7 mouse cellular contexts compared by ENCODE assay signal in the genomic region with DNA sequence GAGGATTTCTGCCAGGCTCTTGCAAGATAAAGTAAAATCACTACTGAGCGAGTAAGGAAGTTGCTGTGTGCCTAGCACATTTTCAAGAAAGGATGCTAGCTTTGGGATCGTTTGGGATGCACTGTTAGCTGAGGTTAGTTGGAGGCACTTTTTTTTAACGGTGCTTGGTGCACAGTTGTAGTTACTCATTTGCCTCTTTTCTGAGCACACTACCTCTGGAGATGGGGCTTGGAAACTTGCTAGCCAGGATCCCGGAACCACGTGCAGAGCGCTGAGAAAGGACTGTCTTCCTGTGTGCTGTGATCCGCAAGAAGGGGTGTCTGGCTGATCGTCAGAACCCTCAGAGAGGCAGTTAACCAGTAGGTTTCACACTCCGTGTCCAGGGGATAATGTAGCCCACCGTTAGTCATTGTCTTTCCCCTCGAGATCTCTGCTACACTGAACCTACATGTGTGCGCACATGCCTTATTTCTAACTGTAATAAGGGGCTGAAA. TPM values are rescaled to one million over a fixed set of nuclear protein-coding genes. Genes with fewer than 3 reads are reported as not detected.
A peak's percentile ranks its signal among the peaks of the same experiment; 100 is the strongest.
DNase-seq lines count a peak whose midpoint lies in the region; ATAC-seq lines count a peak whose summit lies in the region.

No protein-coding gene starts in this region.

- 20% methylated on average over 12 of the region's 12 CpGs for WGBS in hindbrain, embryonic 12.5 days
- WGBS in liver, embryonic 15.5 days (ENCODE audit: insufficient replicate concordance) = 13% methylated on average over 12 of the region's 12 CpGs

- H3K4me2 ChIP-seq in hindbrain, embryonic 12.5 days (replicated peaks) = peak overlapping the region; percentile 71
- H3K4me2 ChIP-seq in liver, embryonic 15.5 days = peak overlapping the region; percentile 66

- peaks cover 14% of the 10 kb centered on the region for H3K4me1 ChIP-seq in hindbrain, embryonic 12.5 days
- peaks cover 10% of the 10 kb centered on the region for H3K4me1 ChIP-seq in liver, embryonic 15.5 days (replicated peaks)

- H3K27ac ChIP-seq in hindbrain, embryonic 12.5 days = no peak overlapping the region
- no peak overlapping the region for H3K27ac ChIP-seq in liver, embryonic 15.5 days (replicated peaks)

- H3K36me3 ChIP-seq in hindbrain, embryonic 12.5 days = no peaks in the 10 kb centered on the region
- H3K36me3 ChIP-seq in liver, embryonic 15.5 days (replicated peaks) = no peaks in the 10 kb centered on the region

- H3K27me3 ChIP-seq in hindbrain, embryonic 12.5 days = peaks cover 24% of the 10 kb centered on the region
- peaks cover 57% of the 10 kb centered on the region for H3K27me3 ChIP-seq in liver, embryonic 15.5 days

- peak; percentile 27 for DNase-seq in T-cell, adult 2 months (ENCODE audit: low spot score)
- DNase-seq in thymus, postnatal 0 days (ENCODE audit: low spot score) = peak; percentile 44
- no peak for DNase-seq in cerebellum, adult 9-10 months
- DNase-seq in frontal cortex, postnatal 14 days (ENCODE audit: low spot score in 2 of 2) = no peak

- ATAC-seq in CD4-positive, CD25-positive, alpha-beta regulatory T cell, adult 4 months = peak; percentile 74
- ATAC-seq in hindbrain, embryonic 12.5 days (ENCODE audit: low FRiP score) = no peak
- ATAC-seq in liver, embryonic 15.5 days (ENCODE audit: insufficient read depth) = no peak

- H3K4me3 ChIP-seq in hindbrain, embryonic 12.5 days = peak overlapping the region; percentile 37
- H3K4me3 ChIP-seq in liver, embryonic 15.5 days (replicated peaks) = peak overlapping the region; percentile 40; the same call in 1 of the 2 replicates

- H3K9me3 ChIP-seq in hindbrain, embryonic 12.5 days (replicated peaks) = no peaks in the 10 kb centered on the region
- H3K9me3 ChIP-seq in liver, embryonic 15.5 days (replicated peaks) = no peaks in the 10 kb centered on the region

- H3K9ac ChIP-seq in hindbrain, embryonic 12.5 days = no peak overlapping the region
- H3K9ac ChIP-seq in liver, embryonic 15.5 days = no peak overlapping the region

RNA-seq across cellular contexts. Expression of gene Car12, which starts 0.6 kb away (rescaled TPM):
- polyA plus RNA-seq in CD4-positive, CD25-positive, alpha-beta regulatory T cell, adult 4 months (2017; shearing (Covaris generic)) = 10 to 100 TPM in 1 of 2 experiments, 1 to 10 TPM in 1; 7.5 to 11.4 TPM
- 2.7 and 3.9 TPM in 2 replicates for polyA plus RNA-seq in hindbrain, embryonic 12.5 days (2016; fragmentation: Nextera tagmentation; extraction: Ambion mirVana)
- polyA plus RNA-seq in liver, embryonic 15.5 days (2015; fragmentation: Nextera tagmentation; extraction: Ambion mirVana) = 0.25 and 0.28 TPM in 2 replicates
- polyA plus RNA-seq in thymus, postnatal 0 days (2015; fragmentation: Nextera tagmentation; extraction: Ambion mirVana) = 1.5 and 2.4 TPM in 2 replicates

Comparison
In these comparisons a context has a peak if more than half of its experiments do, and no peak if none do; other contexts are left out.
1. DNase-seq: peak in T-cell, adult 2 months (single experiment) and thymus, postnatal 0 days (single experiment); none in cerebellum, adult 9-10 months (single experiment) and frontal cortex, postnatal 14 days (0 of 2).